11 mouse cellular contexts compared by ENCODE assay signal in genomic region chr1:193159613-193160012, GRCm38 (mm10). TPM values are rescaled to one million over a fixed set of nuclear protein-coding genes. Genes with fewer than 3 reads are reported as not detected.
DNase-seq lines count a peak whose midpoint lies in the region; ATAC-seq and TF ChIP-seq lines count a peak whose summit lies in the region.
"Had no signal": no experiment of that assay in that cellular context is flagged by ENCODE, and none has a peak within 500 bp of the region (broad histone marks: within the 10 kb centered on the region; RNA-seq: fewer than 3 reads in every experiment).

No protein-coding gene starts in this region.

- no peak for TF ChIP-seq RAD21 in MEL (IDR thresholded peaks at IDR 0.05; ENCODE audit: low read depth, low read length)

- peaks cover 15% of the 10 kb centered on the region for H3K27me3 ChIP-seq in heart, embryonic 10.5 days (ENCODE audit: insufficient read depth, poor library complexity, severe bottlenecking)
- peaks cover 0 to 3% of the 10 kb centered on the region in 2 experiments; a peak in 1 of 4 replicates for H3K27me3 ChIP-seq in MEL (ENCODE audit: control insufficient read depth in 1 of 2, insufficient read depth in 2 of 2, low read length in 2 of 2)
- H3K27me3 ChIP-seq in liver, embryonic 12.5 days (replicated peaks): peaks cover 12% of the 10 kb centered on the region; the same call in 1 of the 2 replicates
- no peaks in the 10 kb centered on the region for H3K27me3 ChIP-seq in stomach, embryonic 16.5 days (ENCODE audit: control insufficient read depth, insufficient read depth, low read length)

- no peak for TF ChIP-seq EP300 in MEL (IDR thresholded peaks at IDR 0.05; ENCODE audit: low read depth in 1 of 2, low read length in 2 of 2)

- peak overlapping the region; percentile 81; the same call in 1 of the 2 replicates for H3K27ac ChIP-seq in heart, embryonic 10.5 days
- H3K27ac ChIP-seq in MEL (ENCODE audit: control insufficient read depth, low read depth, low read length): no peak overlapping the region
- no peak overlapping the region for H3K27ac ChIP-seq in liver, embryonic 12.5 days
- H3K27ac ChIP-seq in stomach, embryonic 16.5 days (ENCODE audit: low read length): no peak overlapping the region; the same call in 1 of the 2 replicates
- H3K27ac ChIP-seq: hindbrain, embryonic 15.5 days had no signal

- no peak for TF ChIP-seq CTCF in MEL (IDR thresholded peaks at IDR 0.05 in 2 of 3, conservative IDR thresholded peaks at IDR 0.05 in 1 of 3; ENCODE audit: control insufficient read depth in 1 of 3, insufficient read depth in 1 of 3, low read depth in 2 of 3, low read length in 3 of 3, poor library complexity in 1 of 3, severe bottlenecking in 1 of 3)

- H3K9me3 ChIP-seq in heart, embryonic 10.5 days: no peaks in the 10 kb centered on the region
- H3K9me3 ChIP-seq in MEL (replicated peaks; ENCODE audit: insufficient read depth, low read length): no peaks in the 10 kb centered on the region
- H3K9me3 ChIP-seq in liver, embryonic 12.5 days (replicated peaks): no peaks in the 10 kb centered on the region
- no peaks in the 10 kb centered on the region for H3K9me3 ChIP-seq in stomach, embryonic 16.5 days (replicated peaks; ENCODE audit: control insufficient read depth, low read length)
- H3K9me3 ChIP-seq: hindbrain, embryonic 15.5 days had no signal

- WGBS in heart, embryonic 10.5 days: 30% methylated on average over 1 of the region's 1 CpGs
- 27% methylated on average over 1 of the region's 1 CpGs for WGBS in liver, embryonic 12.5 days (ENCODE audit: insufficient replicate concordance)
- WGBS in stomach, embryonic 16.5 days: 47% methylated on average over 1 of the region's 1 CpGs

- no peak overlapping the region; the same call in 1 of the 2 replicates for H3K4me3 ChIP-seq in heart, embryonic 10.5 days
- H3K4me3 ChIP-seq in MEL (ENCODE audit: control insufficient read depth in 1 of 2, insufficient read depth in 1 of 2, low read depth in 2 of 2, low read length in 2 of 2): peak overlapping the region; percentile 38 to 51
- H3K4me3 ChIP-seq in liver, embryonic 12.5 days: no peak overlapping the region
- H3K4me3 ChIP-seq in stomach, embryonic 16.5 days (replicated peaks; ENCODE audit: low read length): no peak overlapping the region
- H3K4me3 ChIP-seq: hindbrain, embryonic 15.5 days had no signal

- H3K4me2 ChIP-seq in liver, embryonic 12.5 days: 0 out of 2 replicates have a peak overlapping the region, but pooled peaks have one; percentile 56
- H3K4me2 ChIP-seq in stomach, embryonic 16.5 days (ENCODE audit: low read depth, low read length): peak overlapping the region; percentile 55; the same call in 1 of the 2 replicates

- TF ChIP-seq POLR2A in MEL (IDR thresholded peaks at IDR 0.05; ENCODE audit: control insufficient read depth in 1 of 2, insufficient read depth in 1 of 2, low read depth in 1 of 2, low read length in 2 of 2, poor library complexity in 1 of 2): no peak

- peaks cover 26% of the 10 kb centered on the region for H3K4me1 ChIP-seq in heart, embryonic 10.5 days
- peaks cover 0 to 16% of the 10 kb centered on the region in 2 experiments; a peak in 2 of 4 replicates for H3K4me1 ChIP-seq in MEL (ENCODE audit: control insufficient read depth in 1 of 2, insufficient read depth in 2 of 2, low read length in 2 of 2)
- H3K4me1 ChIP-seq in liver, embryonic 12.5 days: peaks cover 34% of the 10 kb centered on the region
- peaks cover 24% of the 10 kb centered on the region for H3K4me1 ChIP-seq in stomach, embryonic 16.5 days (ENCODE audit: control insufficient read depth, insufficient read depth, low read length)

- H3K9ac ChIP-seq in MEL (ENCODE audit: control insufficient read depth, low read depth, low read length, poor library complexity, severe bottlenecking): peak overlapping the region; percentile 58
- no peak overlapping the region for H3K9ac ChIP-seq in liver, embryonic 12.5 days
- H3K9ac ChIP-seq in stomach, embryonic 16.5 days (ENCODE audit: low read length): no peak overlapping the region
- H3K9ac ChIP-seq: hindbrain, embryonic 15.5 days had no signal

- intact Hi-C loops in heart, postnatal 14 days (cut with DNase I): no loop called here

- ATAC-seq in liver, embryonic 12.5 days: no peak
- no peak for ATAC-seq in stomach, embryonic 16.5 days (ENCODE audit: insufficient read depth, low FRiP score)

- H3K36me3 ChIP-seq in heart, embryonic 10.5 days: no peaks in the 10 kb centered on the region
- H3K36me3 ChIP-seq in MEL (ENCODE audit: control insufficient read depth in 1 of 2, insufficient read depth in 2 of 2, low read length in 2 of 2): peaks cover 0 to 18% of the 10 kb centered on the region in 2 experiments; a peak in 2 of 4 replicates
- no peaks in the 10 kb centered on the region for H3K36me3 ChIP-seq in liver, embryonic 12.5 days
- H3K36me3 ChIP-seq in stomach, embryonic 16.5 days (ENCODE audit: control insufficient read depth, insufficient read depth, low read length): no peaks in the 10 kb centered on the region
- H3K36me3 ChIP-seq: hindbrain, embryonic 15.5 days had no signal

- DNase-seq in heart, embryonic 10.5 days (ENCODE audit: low spot score): no peak
- no peak for DNase-seq in heart, postnatal 14 days
- peak; percentile 25 for DNase-seq in MEL (ENCODE audit: low read depth, low spot score)
- no peak for DNase-seq in right cerebral cortex, adult 2 months (ENCODE audit: low spot score in 2 of 2)
- DNase-seq in embryo, embryonic 11 days: no peak
- DNase-seq in gastrocnemius, postnatal 10 days: no peak
- DNase-seq: cerebellum, adult 2 months; left cerebral cortex, postnatal 4 days had no signal

- H3K79me2 ChIP-seq in MEL (ENCODE audit: control insufficient read depth, insufficient read depth, low read length, poor library complexity): no peaks in the 10 kb centered on the region

TF ChIP-seq in MEL, 35 proteins besides CTCF, POLR2A, EP300 and RAD21 (continues in another document):
- no peak for TF ChIP-seq TCF12 (IDR thresholded peaks at IDR 0.05; ENCODE audit: low read depth, low read length)
- no peak for TF ChIP-seq JUND (IDR thresholded peaks at IDR 0.05; ENCODE audit: low read depth, low read length)
- no peak for TF ChIP-seq MYC (IDR thresholded peaks at IDR 0.05; ENCODE audit: low read depth, low read length)
- no peak for TF ChIP-seq MYB (IDR thresholded peaks at IDR 0.05; ENCODE audit: low read depth, low read length)
- TF ChIP-seq POLR2AphosphoS2 (IDR thresholded peaks at IDR 0.05; ENCODE audit: low read length): no peak

RNA-seq across cellular contexts. Expression of gene Irf6, which starts 6.7 kb away (rescaled TPM):
- polyA plus RNA-seq in heart, embryonic 10.5 days (2016; fragmentation: Nextera tagmentation; extraction: Ambion mirVana): 3.1 and 4.7 TPM in 2 replicates
- total RNA-seq in heart, postnatal 14 days (2021): 1 to 10 TPM; 3.7 to 4.1 TPM
- 0.03 and 0.15 TPM in 2 replicates for total RNA-seq in MEL (2012; rRNA removed)
- polyA plus RNA-seq in MEL (2012; ENCODE audit: insufficient read depth in 1 of 2, insufficient read length in 2 of 2, low read depth in 1 of 2, low replicate concordance in 2 of 2, missing spikeins in 1 of 2): under 1 TPM in 1 of 2 experiments, not detected in 1; 0.19 TPM
- polyA plus RNA-seq in liver, embryonic 12.5 days (2016; fragmentation: Nextera tagmentation; extraction: Ambion mirVana): 2.6 and 2.8 TPM in 2 replicates
- polyA plus RNA-seq in stomach, embryonic 16.5 days (2015; fragmentation: Nextera tagmentation; extraction: Ambion mirVana): 74.0 and 91.4 TPM in 2 replicates
- 1 to 10 TPM; 2.7 to 2.8 TPM for total RNA-seq in gastrocnemius, postnatal 10 days (2021)

RNA-seq across cellular contexts. Expression of gene A130010J15Rik, which starts 8.2 kb away (rescaled TPM):
- polyA plus RNA-seq in heart, embryonic 10.5 days (2016; fragmentation: Nextera tagmentation; extraction: Ambion mirVana): 15.3 and 16.5 TPM in 2 replicates
- total RNA-seq in heart, postnatal 14 days (2021): 1 to 10 TPM; 2.9 to 4.7 TPM
- 12.5 and 13.2 TPM in 2 replicates for total RNA-seq in MEL (2012; rRNA removed)
- polyA plus RNA-seq in MEL (2012; ENCODE audit: insufficient read depth in 1 of 2, insufficient read length in 2 of 2, low read depth in 1 of 2, low replicate concordance in 2 of 2, missing spikeins in 1 of 2): 1 to 10 TPM in 1 of 2 experiments, not detected in 1; 5.8 TPM
- 6.9 and 7.7 TPM in 2 replicates for polyA plus RNA-seq in liver, embryonic 12.5 days (2016; fragmentation: Nextera tagmentation; extraction: Ambion mirVana)
- 15.8 and 17.7 TPM in 2 replicates for polyA plus RNA-seq in stomach, embryonic 16.5 days (2015; fragmentation: Nextera tagmentation; extraction: Ambion mirVana)
- total RNA-seq in gastrocnemius, postnatal 10 days (2021): 1 to 10 TPM; 3.8 to 5.3 TPM

RNA-seq across cellular contexts. Expression of gene Diexf, which starts 29.5 kb away (rescaled TPM):
- 5.2 and 8.7 TPM in 2 replicates for polyA plus RNA-seq in heart, embryonic 10.5 days (2016; fragmentation: Nextera tagmentation; extraction: Ambion mirVana)
- 10 to 100 TPM in 1 of 2 experiments, 1 to 10 TPM in 1; 9.7 to 10.1 TPM for total RNA-seq in heart, postnatal 14 days (2021)
- 20.6 and 21.8 TPM in 2 replicates for total RNA-seq in MEL (2012; rRNA removed)
- polyA plus RNA-seq in MEL (2012; ENCODE audit: insufficient read depth in 1 of 2, insufficient read length in 2 of 2, low read depth in 1 of 2, low replicate concordance in 2 of 2, missing spikeins in 1 of 2): 10 to 100 TPM in 1 of 2 experiments, not detected in 1; 45.4 TPM
- 4.4 and 5.4 TPM in 2 replicates for polyA plus RNA-seq in liver, embryonic 12.5 days (2016; fragmentation: Nextera tagmentation; extraction: Ambion mirVana)
- 6.6 and 6.8 TPM in 2 replicates for polyA plus RNA-seq in stomach, embryonic 16.5 days (2015; fragmentation: Nextera tagmentation; extraction: Ambion mirVana)
- total RNA-seq in gastrocnemius, postnatal 10 days (2021): 10 to 100 TPM in 1 of 2 experiments, 1 to 10 TPM in 1; 9.2 to 12.9 TPM

RNA-seq across cellular contexts. Expression of gene Traf3ip3, which starts 41.9 kb away (rescaled TPM):
- 1.6 and 1.9 TPM in 2 replicates for polyA plus RNA-seq in heart, embryonic 10.5 days (2016; fragmentation: Nextera tagmentation; extraction: Ambion mirVana)
- 1 to 10 TPM in 1 of 2 experiments, under 1 TPM in 1; 0.84 to 6.1 TPM for total RNA-seq in heart, postnatal 14 days (2021)
- 5.2 and 7.2 TPM in 2 replicates for total RNA-seq in MEL (2012; rRNA removed)
- 1 to 10 TPM in 1 of 2 experiments, not detected in 1; 9.7 TPM for polyA plus RNA-seq in MEL (2012; ENCODE audit: insufficient read depth in 1 of 2, insufficient read length in 2 of 2, low read depth in 1 of 2, low replicate concordance in 2 of 2, missing spikeins in 1 of 2)
- polyA plus RNA-seq in liver, embryonic 12.5 days (2016; fragmentation: Nextera tagmentation; extraction: Ambion mirVana): 7.0 and 8.6 TPM in 2 replicates
- polyA plus RNA-seq in stomach, embryonic 16.5 days (2015; fragmentation: Nextera tagmentation; extraction: Ambion mirVana): 5.0 and 8.5 TPM in 2 replicates
- 10 to 100 TPM; 20.9 to 24.1 TPM for total RNA-seq in gastrocnemius, postnatal 10 days (2021)

RNA-seq across cellular contexts. Expression of gene Lamb3, which starts 47.9 kb away (rescaled TPM):
- polyA plus RNA-seq in heart, embryonic 10.5 days (2016; fragmentation: Nextera tagmentation; extraction: Ambion mirVana): 1.7 and 2.4 TPM in 2 replicates
- total RNA-seq in heart, postnatal 14 days (2021): 10 to 100 TPM in 1 of 2 experiments, 1 to 10 TPM in 1; 7.9 to 12.6 TPM
- 0.35 TPM in 1 of 2 replicates, not detected in the other for total RNA-seq in MEL (2012; rRNA removed)
- polyA plus RNA-seq in MEL (2012; ENCODE audit: insufficient read depth in 1 of 2, insufficient read length in 2 of 2, low read depth in 1 of 2, low replicate concordance in 2 of 2, missing spikeins in 1 of 2): under 1 TPM in 1 of 2 experiments, not detected in 1; 0.03 TPM
- 0.04 and 0.25 TPM in 2 replicates for polyA plus RNA-seq in liver, embryonic 12.5 days (2016; fragmentation: Nextera tagmentation; extraction: Ambion mirVana)
- 17.6 and 24.6 TPM in 2 replicates for polyA plus RNA-seq in stomach, embryonic 16.5 days (2015; fragmentation: Nextera tagmentation; extraction: Ambion mirVana)
- 1 to 10 TPM; 1.2 to 2.0 TPM for total RNA-seq in gastrocnemius, postnatal 10 days (2021)

Comparison
In these comparisons a context has a peak if more than half of its experiments do, and no peak if none do; other contexts are left out.
1. H3K4me3 ChIP-seq: peak in MEL (2 of 2); none in heart, embryonic 10.5 days (single experiment), liver, embryonic 12.5 days (single experiment) and stomach, embryonic 16.5 days (single experiment).
2. RNA of gene Irf6, which starts 6.7 kb away (polyA plus RNA-seq): 74.0 to 91.4 TPM in stomach, embryonic 16.5 days; 3.1 to 4.7 TPM in heart, embryonic 10.5 days, 2.6 to 2.8 TPM in liver, embryonic 12.5 days and 0.19 TPM in MEL; every median in the first group is over 10 times any median in the second.